Mouse (Mus musculus) right cerebral cortex, postnatal 14 days (tissue): ENCODE data around the gene Coasy.
A peak's percentile ranks its signal among the peaks of the same experiment; 100 is the strongest.

Experiments
- DNase-seq: peaks from one replicate; pipeline ENCODE4 v3.0.0; 2022

The Coasy gene

GRCm38 (mm10) chr11:101063676-101064327 lies 18.6 kb upstream of the Coasy start:
- DNase-seq = peak; percentile 49

DNA sequence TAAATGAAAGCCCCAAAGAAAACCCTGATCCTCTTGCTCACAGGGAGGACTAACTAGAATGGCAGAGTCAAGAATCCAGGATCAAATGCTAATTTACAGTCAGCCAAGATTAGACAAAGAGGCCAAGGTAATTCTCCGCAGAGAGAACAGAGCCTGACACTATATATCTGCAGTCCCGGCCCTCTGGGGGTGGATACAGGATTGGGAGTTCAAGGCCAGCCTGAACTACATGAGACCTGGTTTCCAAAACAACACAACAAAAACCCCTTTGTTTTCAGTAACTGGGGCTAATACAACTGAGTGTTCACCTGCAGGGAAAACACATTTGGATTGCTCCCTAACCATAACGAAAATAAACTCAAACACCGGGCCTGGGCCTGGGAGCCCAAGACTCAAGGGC lies 17.9 kb upstream of the Coasy start:
- DNase-seq = no peak

- no peak for DNase-seq
Measured at GRCm38 (mm10) chr11:101065002-101065401, 17.4 kb upstream of the Coasy start.

- DNase-seq = peak; percentile 83
Measured at GRCm38 (mm10) chr11:101066549-101067412, 15.6 kb upstream of the Coasy start.

DNA sequence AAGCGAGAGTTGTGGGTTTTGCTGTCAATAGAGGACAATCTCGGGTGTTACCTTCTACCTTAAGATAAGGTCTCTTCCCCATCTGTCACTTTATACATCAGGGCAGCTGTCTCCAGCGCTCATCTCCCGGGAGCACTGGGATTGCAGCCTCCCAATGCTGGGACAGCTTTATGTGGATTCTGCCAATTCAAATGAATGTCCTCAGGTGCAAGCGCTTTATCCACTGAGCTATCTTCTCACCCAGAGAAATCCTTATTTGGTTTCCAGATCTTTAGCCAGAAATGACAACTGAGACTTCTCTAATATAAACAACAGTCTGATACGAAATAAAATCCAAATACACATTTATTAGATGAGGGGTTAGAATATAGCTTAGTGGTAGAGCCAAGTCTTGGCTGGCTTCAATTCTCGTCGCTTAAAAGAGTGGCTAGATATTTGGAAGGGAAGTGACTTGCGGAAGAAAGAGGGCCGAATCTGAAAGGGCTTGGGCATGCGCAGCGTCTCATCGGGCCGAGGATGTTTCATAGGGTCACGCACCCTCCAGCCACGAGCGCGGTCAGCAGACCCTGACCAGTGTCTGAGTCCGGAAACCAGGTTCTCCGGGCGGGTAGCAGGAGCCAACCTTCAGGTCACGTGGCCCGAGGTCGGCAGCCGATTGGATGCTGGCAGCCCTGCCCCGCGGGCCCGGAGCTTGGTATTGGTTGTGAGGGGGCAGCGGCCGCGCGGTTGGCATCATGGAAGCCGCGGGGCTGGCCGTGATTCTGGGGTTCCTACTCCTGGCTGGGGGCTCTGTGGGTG lies 12.8 kb upstream of the Coasy start, which contains the start of gene Naglu:
Naglu (plus strand) TSS at position 622 of the 798 bp plus-strand sequence.
- DNase-seq = peak; percentile 96

DNA sequence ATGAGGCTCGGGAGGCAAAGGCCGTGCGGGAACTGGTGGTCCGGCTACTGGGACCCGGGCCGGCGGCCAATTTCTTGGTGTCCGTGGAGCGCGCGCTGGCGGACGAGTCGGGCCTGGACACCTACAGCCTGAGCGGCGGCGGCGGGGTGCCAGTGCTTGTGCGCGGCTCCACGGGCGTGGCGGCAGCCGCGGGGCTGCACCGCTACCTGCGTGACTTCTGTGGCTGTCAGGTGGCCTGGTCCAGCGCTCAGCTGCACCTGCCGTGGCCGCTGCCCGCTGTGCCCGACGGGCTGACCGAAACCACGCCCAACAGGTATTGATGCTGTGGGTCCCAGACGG lies 12.2 kb upstream of the Coasy start:
- DNase-seq = no peak

DNA sequence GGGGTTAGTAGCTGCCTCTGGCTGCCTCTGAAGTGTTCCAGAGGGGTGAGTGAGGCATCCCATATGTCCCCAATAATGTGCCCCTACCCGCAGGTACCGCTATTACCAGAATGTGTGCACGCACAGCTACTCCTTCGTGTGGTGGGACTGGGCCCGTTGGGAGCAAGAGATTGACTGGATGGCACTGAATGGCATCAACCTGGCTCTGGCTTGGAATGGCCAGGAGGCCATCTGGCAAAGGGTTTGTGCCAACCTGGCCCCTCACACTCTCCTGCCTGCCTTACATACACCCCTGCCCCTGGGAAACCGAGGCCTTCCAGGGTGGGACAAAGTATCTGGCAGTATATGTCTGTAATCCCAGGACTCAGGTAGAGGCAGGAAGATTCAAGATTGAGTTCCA lies 11.4 kb upstream of the Coasy start:
- no peak for DNase-seq

DNA sequence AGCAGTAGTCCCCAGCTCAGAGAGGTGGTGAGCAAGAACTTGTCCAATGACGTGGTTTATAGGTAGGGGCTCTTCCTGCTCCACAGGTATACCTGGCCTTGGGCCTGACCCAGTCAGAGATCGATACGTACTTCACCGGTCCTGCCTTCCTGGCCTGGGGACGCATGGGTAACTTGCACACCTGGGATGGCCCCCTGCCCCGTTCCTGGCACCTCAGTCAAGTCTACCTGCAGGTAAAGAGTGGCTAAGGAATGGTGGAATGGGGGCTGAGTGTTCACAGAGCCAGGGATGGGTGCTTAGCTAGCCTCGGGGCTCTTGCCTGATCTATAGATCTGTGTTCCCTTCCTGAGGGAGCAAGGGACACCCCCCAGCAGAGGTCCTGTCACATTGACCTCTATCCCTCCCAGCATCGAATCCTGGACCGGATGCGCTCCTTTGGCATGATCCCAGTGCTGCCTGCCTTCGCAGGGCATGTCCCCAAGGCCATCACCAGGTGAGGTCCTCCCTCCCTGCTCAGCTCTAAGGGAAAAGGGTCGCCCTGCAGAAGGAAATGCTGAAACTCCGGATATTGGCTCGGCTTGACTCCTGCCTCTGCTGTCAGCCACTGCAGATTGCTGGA lies 10.4 kb upstream of the Coasy start:
- no peak for DNase-seq

GRCm38 (mm10) chr11:101078121-101078520 lies 4.2 kb upstream of the Coasy start, which contains the start of gene Hsd17b1:
Hsd17b1 (plus strand) TSS chr11:101078411.
- DNase-seq = no peak

DNA sequence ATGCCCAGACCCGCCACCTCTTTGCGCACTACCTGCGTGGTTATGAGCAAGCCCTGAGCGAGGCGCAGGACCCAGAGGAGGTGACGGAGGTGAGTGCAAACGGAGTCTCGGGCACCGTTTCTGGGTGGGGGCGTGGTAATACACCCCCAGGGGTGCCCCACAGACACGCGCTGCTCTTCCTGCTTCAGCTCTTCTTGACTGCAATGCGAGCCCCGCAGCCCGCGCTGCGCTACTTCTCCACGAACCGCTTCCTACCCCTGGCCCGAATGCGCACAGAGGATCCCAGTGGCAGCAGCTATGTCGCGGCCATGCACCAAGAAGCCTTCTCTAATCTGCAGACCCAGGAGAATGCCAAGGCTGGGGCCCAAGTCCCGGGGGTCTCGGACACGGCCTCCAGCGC lies 2.6 kb upstream of the Coasy start:
- no peak for DNase-seq

DNA sequence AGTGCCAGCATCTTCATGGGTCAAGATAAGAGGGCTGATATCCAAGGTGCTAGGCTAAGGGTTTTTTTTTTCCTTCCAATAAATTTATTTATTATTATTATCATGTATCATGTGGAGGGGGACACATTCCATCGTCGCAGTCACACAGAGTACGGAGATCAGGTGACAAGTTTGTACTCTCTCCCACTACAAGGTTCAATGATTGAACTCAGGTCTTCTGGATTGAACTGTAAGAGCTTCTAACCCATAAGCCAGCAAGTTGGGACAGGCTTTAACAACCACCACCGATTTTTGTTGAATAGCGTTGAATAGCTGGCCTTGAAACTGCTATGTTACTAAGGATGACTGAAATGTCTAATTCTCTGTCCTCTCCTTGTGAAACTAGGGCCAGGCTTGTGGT lies 1.9 kb upstream of the Coasy start:
- DNase-seq = no peak

- DNase-seq = no peak
Measured at GRCm38 (mm10) chr11:101081659-101082058, 706 bp upstream of the Coasy start.

GRCm38 (mm10) chr11:101083083-101083697 lies 825 bp downstream of the Coasy start:
- DNase-seq = no peak

DNA sequence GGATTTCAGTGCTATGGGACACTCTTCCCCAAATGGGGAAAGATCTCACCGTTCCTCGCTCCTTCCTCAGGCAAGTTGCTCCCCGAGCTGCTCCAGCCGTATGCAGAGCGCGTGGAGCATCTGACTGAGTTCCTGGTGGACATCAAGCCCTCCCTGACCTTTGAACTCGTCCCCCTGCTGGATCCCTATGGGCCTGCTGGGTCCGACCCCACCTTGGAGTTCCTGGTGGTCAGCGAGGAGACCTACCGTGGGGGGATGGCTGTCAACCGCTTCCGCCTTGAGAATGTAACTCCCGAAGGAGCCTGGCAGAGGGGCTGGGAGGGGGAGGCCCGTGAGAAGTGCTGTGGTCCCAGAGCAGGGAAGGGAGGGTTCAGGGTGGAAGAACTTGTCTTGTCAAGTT lies 1.9 kb downstream of the Coasy start:
- no peak for DNase-seq

- DNase-seq = no peak
Measured at GRCm38 (mm10) chr11:101084811-101085210, 2.4 kb downstream of the Coasy start.

GRCm38 (mm10) chr11:101085617-101086322 lies 3.4 kb downstream of the Coasy start:
- DNase-seq = no peak

GRCm38 (mm10) chr11:101086323-101086674 lies 3.9 kb downstream of the Coasy start:
- no peak for DNase-seq

DNA sequence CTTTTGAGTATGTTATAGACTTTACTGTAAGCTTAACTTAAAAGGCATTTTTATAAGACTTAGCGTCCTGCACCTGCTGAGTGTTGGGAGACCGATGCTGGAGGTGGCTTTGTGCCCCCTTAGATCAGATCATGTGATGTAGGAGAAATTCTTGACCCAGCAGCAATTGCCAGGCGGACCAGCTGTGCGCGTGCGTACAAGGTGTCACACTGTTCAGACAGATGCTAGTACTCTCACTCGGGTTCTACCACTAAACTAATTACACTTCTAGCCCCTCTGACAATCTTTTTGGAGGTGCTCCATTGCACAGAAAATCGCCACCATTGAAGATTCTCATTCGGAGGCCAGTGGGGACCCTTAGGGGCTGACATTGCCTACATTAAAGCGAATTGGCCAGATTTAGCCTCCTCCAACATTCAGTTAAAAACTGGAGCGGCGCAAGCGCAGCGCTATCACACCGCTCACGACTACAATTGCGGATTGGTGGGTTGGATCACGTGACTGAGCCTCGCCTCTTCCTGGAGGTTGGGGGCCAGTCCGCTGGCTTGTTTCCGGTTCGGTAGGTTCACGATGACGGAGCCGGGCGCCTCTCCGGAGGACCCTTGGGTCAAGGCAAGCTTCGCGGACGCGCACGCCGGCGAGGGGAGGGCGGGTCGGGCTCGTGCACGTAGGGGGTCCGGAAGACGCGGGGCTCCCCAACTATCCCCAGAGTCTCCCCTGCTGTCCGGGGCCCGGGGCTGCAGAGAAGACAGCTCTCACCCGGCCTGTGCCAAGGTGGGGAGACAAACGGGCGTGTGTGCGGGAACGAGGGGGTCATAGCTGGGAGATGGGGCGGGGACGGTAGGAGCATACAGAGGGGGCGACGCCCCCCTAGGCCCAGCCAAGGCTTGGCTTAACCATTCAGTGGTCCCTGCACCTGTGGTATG lies 4.7 kb downstream of the Coasy start, which contains the start of gene Mlx:
Mlx (plus strand) TSS at position 522 of the 926 bp plus-strand sequence.
- peak; percentile 91 for DNase-seq

- DNase-seq = no peak
Measured at GRCm38 (mm10) chr11:101087682-101088055, 5.3 kb downstream of the Coasy start.

GRCm38 (mm10) chr11:101089931-101090330 lies 7.6 kb downstream of the Coasy start:
- no peak for DNase-seq

DNA sequence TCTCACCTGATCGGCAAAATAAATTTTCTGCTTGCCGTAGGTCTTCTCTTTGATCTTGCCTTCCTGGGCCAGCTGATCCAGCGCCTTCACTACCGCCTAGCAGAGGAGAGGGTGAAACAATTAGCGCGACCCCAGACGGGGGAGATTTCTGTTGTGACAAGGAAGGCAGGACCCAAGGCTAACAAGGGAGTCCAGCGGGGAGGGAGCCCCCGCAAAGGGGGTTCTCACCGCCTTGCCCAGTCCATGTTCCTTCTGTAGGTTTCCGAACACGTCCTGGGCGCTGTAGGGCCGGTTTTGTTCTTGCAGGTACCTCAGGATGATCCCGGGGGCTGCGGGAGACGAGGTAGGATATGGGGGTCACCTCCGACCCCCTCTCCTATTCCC lies 12.6 kb downstream of the Coasy start:
- DNase-seq = no peak
